Comparison of ENCODE assay signal across 8 mouse cellular contexts in the genomic region with DNA sequence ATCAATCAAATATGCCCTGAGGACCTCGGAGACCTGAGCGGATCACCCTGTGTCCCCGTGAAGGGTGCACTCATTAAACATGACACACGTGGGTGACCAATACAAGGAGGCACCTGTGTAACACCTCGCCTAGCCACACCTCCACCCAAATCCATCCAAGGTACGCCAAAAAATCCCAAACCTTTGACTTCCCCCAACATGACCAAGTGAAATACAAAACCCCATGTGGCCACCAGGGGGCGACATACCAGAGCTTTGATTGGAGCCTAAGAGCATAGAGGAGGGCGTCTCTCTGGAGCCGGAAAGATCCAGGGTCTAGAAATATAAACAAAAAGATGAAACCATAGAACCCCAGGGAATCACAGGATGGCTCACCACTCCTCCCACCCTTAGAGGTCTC.
DNase-seq lines count a peak whose midpoint lies in the region; ATAC-seq and TF ChIP-seq lines count a peak whose summit lies in the region.

No protein-coding gene starts in this region.

- no peak for TF ChIP-seq POLR2A in spleen, adult 2 months (IDR thresholded peaks at IDR 0.05; ENCODE audit: low read depth, low read length)

- H3K36me3 ChIP-seq in spleen, adult 2 months (ENCODE audit: control insufficient read depth, insufficient read depth, low read length): peaks cover 46% of the 10 kb centered on the region

- H3K27me3 ChIP-seq in spleen, adult 2 months (ENCODE audit: control insufficient read depth, insufficient read depth, low read length): no peaks in the 10 kb centered on the region

- 67% methylated on average over 9 of the region's 9 CpGs for WGBS in spleen, adult 2 months

- intact Hi-C loops in gastrocnemius, postnatal 36 days (cut with DNase I): no loop called here

- TF ChIP-seq CTCF in spleen, adult 2 months (IDR thresholded peaks at IDR 0.05; ENCODE audit: extremely low read depth, insufficient read depth, insufficient read length, insufficient replicate concordance): peak; percentile 47; the same call in 1 of the 2 replicates

- H3K27ac ChIP-seq in spleen, adult 2 months (ENCODE audit: insufficient read depth, low read length): no peak overlapping the region

- peak; percentile 40; the same call in 1 of the 2 replicates for ATAC-seq in megakaryocyte, adult 5-6 weeks (ENCODE audit: poor library complexity, severe bottlenecking)

- no peak overlapping the region for H3K4me3 ChIP-seq in spleen, adult 2 months (ENCODE audit: extremely low read depth, insufficient read depth, insufficient read length)

- peaks cover 10% of the 10 kb centered on the region; the same call in 1 of the 2 replicates for H3K4me1 ChIP-seq in spleen, adult 2 months (ENCODE audit: control insufficient read depth, insufficient read depth, insufficient read length)

- DNase-seq in layer of hippocampus, adult 11-12 months (ENCODE audit: low spot score): peak; percentile 64
- DNase-seq in layer of hippocampus, adult 9-11 months: no peak
- DNase-seq in NIH3T3 (ENCODE audit: low read depth): peak; percentile 72
- DNase-seq in cerebellum, postnatal 25 days: peak; percentile 65 to 78
- DNase-seq in gastrocnemius, postnatal 36 days: peak; percentile 38 to 41
- peak; percentile 39 to 82 for DNase-seq in kidney, postnatal 36 days
- peak; percentile 30 to 44 for DNase-seq in spleen, adult 2 months (ENCODE audit: low read depth in 1 of 2, low spot score in 2 of 2)
